Mouse (Mus musculus): ENCODE results near the gene Pctp. TPM values are rescaled to one million over a fixed set of nuclear protein-coding genes. Genes with fewer than 3 reads are reported as not detected.

Gene Pctp
- polyA plus RNA-seq, 1 experiment from 2014 or later, result 15.8 TPM

DNA sequence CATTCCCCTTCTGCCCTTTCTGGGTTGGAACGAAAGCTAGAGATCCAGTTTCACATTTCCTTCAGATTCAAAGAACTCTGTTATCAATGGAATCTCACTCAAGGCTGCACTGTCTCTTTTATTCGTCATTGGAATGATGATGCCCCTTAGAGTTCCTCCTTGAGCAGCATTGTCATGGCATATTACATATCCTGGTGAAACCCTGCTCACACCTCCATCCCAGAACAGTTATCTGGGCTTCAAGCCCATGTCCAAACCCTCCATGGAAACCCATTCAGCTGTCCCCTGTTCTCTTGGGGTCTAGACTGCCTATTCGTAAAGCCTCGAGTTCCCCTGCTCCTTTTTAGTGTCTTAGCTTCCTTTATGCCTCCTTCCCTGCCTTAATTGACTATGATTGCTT is 33.6 kb downstream of the Pctp start:
- ATAC-seq (ENCODE audit: low FRiP score, low TSS enrichment), result no peak
- no peaks in the 10 kb centered on the region for H3K9me3 ChIP-seq (ENCODE audit: low read length)
- 67% methylated on average over 4 of the region's 4 CpGs for WGBS
- H3K4me1 ChIP-seq (ENCODE audit: insufficient read depth, low read length), result no peaks in the 10 kb centered on the region
- no peak overlapping the region for H3K27ac ChIP-seq (ENCODE audit: low read length)
- no peak overlapping the region for H3K4me3 ChIP-seq (ENCODE audit: low read length)
- no peak overlapping the region for H3K4me2 ChIP-seq (replicated peaks; ENCODE audit: low read depth, low read length)
- no peaks in the 10 kb centered on the region for H3K36me3 ChIP-seq (ENCODE audit: insufficient read depth, low read length)
- no peaks in the 10 kb centered on the region for H3K27me3 ChIP-seq (ENCODE audit: insufficient read depth, low read length)
- no peak overlapping the region for H3K9ac ChIP-seq (replicated peaks; ENCODE audit: low read length)

DNA sequence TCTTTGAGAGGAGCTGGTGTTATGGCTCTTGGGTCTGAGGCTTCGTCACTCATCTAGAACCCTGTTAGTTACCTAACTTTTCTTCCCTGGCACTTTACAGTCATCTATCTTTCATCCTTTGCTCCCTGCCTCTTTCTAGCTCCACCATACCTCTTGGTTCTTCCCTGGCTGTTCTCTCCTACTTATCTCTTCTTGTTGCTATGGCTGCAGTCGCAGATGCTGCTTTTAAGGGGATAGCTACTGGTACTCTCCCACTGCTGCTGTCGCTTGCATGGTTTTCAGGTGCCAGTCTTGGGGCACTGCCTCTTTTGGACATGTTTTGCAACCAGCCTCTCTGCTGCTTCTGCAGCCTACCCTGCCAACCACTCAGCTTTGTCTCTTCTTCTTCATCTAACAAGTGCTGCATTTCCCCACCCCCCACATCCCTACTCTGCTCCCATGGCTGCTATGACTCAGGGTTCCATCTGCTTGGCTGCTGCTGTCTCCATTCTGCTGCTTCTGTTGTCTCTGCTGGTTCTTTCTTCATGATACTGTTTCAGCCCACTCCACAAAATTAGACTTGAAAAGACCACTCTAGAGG is 51.9 kb downstream of the Pctp start:
- Histone ChIP-seq H3K9ac (replicated peaks; ENCODE audit: low read length) (no peak overlapping the region), H3K4me1 (ENCODE audit: insufficient read depth, low read length) (no peaks in the 10 kb centered on the region), H3K27ac (ENCODE audit: low read length) (no peak overlapping the region), H3K27me3 (ENCODE audit: insufficient read depth, low read length) (no peaks in the 10 kb centered on the region), H3K4me3 (ENCODE audit: low read length) (no peak overlapping the region), H3K9me3 (ENCODE audit: low read length) (no peaks in the 10 kb centered on the region), H3K36me3 (ENCODE audit: insufficient read depth, low read length) (no peaks in the 10 kb centered on the region), H3K4me2 (replicated peaks; ENCODE audit: low read depth, low read length) (no peak overlapping the region)
- WGBS, result 84% methylated on average over 3 of the region's 3 CpGs
- no peak for ATAC-seq (ENCODE audit: low FRiP score, low TSS enrichment)

DNA sequence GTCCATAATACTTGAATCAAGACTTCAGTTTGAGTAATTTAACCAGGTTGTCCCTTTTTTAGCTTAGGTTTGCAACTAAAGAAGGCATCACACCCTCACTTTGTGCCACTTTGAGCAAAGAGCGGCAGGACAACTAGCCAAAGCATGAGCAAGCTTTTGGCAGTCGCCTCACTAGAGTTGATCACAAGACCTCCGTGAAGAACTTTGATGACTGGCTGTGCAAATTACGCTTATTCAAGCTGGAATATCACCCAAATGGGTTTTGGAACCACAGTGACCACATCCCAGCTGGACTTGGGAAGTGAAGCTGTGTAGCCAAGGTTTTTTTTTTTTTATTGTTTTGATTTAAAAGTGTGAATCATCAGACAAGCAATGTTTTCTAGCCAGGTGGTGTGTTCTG is 54.9 kb downstream of the Pctp start:
- Histone ChIP-seq H3K9me3 (ENCODE audit: low read length) (no peaks in the 10 kb centered on the region), H3K4me2 (replicated peaks; ENCODE audit: low read depth, low read length) (no peak overlapping the region), H3K27me3 (ENCODE audit: insufficient read depth, low read length) (no peaks in the 10 kb centered on the region), H3K9ac (replicated peaks; ENCODE audit: low read length) (no peak overlapping the region), H3K36me3 (ENCODE audit: insufficient read depth, low read length) (no peaks in the 10 kb centered on the region), H3K27ac (ENCODE audit: low read length) (no peak overlapping the region), H3K4me1 (ENCODE audit: insufficient read depth, low read length) (no peaks in the 10 kb centered on the region), H3K4me3 (ENCODE audit: low read length) (no peak overlapping the region)
- no peak for ATAC-seq (ENCODE audit: low FRiP score, low TSS enrichment)
- WGBS, result 85% methylated on average over 4 of the region's 4 CpGs

DNA sequence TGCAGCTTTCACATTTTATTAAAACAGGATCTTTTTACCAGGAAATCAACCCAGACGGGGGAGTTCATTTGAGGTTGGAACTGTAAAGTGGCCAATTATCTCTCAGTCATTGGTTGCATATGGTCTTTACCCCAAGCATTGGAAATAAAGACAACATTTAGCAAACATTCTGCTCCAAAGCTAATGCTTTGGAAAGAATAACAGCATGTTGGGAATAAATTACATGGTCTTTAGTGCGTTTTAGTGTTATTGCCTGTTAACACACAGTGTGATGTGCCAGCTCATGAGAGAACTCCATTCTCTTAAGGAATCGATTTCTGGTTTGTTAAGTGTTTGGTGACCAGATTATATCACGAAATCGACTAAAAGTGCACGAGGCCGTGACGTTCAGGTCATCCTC is 57.5 kb downstream of the Pctp start:
- no peak overlapping the region for H3K4me2 ChIP-seq (replicated peaks; ENCODE audit: low read depth, low read length)
- ATAC-seq (ENCODE audit: low FRiP score, low TSS enrichment), result no peak
- no peak overlapping the region for H3K4me3 ChIP-seq (ENCODE audit: low read length)
- H3K4me1 ChIP-seq (ENCODE audit: insufficient read depth, low read length), result no peaks in the 10 kb centered on the region
- H3K9ac ChIP-seq (replicated peaks; ENCODE audit: low read length), result no peak overlapping the region
- H3K9me3 ChIP-seq (ENCODE audit: low read length), result no peaks in the 10 kb centered on the region
- H3K36me3 ChIP-seq (ENCODE audit: insufficient read depth, low read length), result no peaks in the 10 kb centered on the region
- no peak overlapping the region for H3K27ac ChIP-seq (ENCODE audit: low read length)
- no peaks in the 10 kb centered on the region for H3K27me3 ChIP-seq (ENCODE audit: insufficient read depth, low read length)
- WGBS, result 75% methylated on average over 8 of the region's 8 CpGs

DNA sequence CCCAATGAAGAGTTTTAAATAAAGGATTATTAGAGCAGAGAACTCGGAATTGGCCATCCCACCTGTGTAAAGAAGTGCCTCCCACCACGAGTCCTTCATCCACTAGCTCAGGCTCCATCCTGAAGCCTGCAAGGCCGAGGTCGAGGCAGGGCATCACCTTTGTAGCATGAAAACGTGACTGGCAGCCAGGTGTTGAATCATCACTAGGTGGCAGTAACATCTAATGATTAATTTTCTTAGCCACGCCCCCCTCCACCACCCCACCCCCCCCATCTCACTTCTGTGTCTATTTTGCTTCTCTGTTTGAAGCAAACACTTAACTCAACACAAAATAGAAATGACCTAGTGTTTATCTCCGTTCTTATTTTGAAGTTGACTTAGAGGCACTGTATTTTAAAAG is 65.5 kb downstream of the Pctp start:
- ATAC-seq (ENCODE audit: low FRiP score, low TSS enrichment), result no peak
- Histone ChIP-seq H3K27me3 (ENCODE audit: insufficient read depth, low read length) (no peaks in the 10 kb centered on the region), H3K36me3 (ENCODE audit: insufficient read depth, low read length) (no peaks in the 10 kb centered on the region), H3K9ac (replicated peaks; ENCODE audit: low read length) (no peak overlapping the region), H3K9me3 (ENCODE audit: low read length) (no peaks in the 10 kb centered on the region), H3K4me2 (replicated peaks; ENCODE audit: low read depth, low read length) (no peak overlapping the region), H3K27ac (ENCODE audit: low read length) (no peak overlapping the region), H3K4me1 (ENCODE audit: insufficient read depth, low read length) (no peaks in the 10 kb centered on the region), H3K4me3 (ENCODE audit: low read length) (no peak overlapping the region)
- 35% methylated on average over 7 of the region's 7 CpGs for WGBS

Other genes starting within 250 kb of the Pctp start
- 0.16 and 0.30 TPM in 2 replicates for gene Ankfn1, start 225.2 kb downstream of the Pctp start, polyA plus RNA-seq (2015; fragmentation: Nextera tagmentation; extraction: Ambion mirVana)
- gene Tmem100, start 27.5 kb upstream of the Pctp start, polyA plus RNA-seq (2015; fragmentation: Nextera tagmentation; extraction: Ambion mirVana), result 20.8 and 23.3 TPM in 2 replicates
- 5.8 and 6.7 TPM in 2 replicates for gene Gm45716, start 184.8 kb upstream of the Pctp start, polyA plus RNA-seq (2015; fragmentation: Nextera tagmentation; extraction: Ambion mirVana)
- gene Mmd, start 246.6 kb upstream of the Pctp start, polyA plus RNA-seq (2015; fragmentation: Nextera tagmentation; extraction: Ambion mirVana), result 36.1 and 37.3 TPM in 2 replicates